ENCODE assay signal across 16 mouse cellular contexts in the genomic region with DNA sequence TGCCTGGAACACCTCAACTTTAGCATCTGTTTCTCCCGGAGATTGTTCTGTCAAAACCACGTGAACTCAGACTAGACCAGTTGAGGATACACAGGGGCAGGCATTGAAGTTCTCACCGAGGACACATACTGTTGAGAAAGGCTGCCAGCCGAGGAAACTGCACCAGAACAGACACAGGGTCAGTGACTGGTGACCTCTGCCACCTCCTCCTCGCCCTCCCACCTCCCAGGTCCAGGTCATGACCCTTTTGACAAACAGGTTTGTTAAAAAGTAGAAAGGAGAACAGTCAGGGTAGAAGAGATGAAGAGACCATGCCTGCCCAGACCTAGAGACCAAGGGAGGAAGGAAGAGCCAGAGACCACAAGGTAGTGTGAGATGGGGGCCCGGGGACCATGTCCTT.
"Had no signal": no experiment of that assay in that cellular context is flagged by ENCODE, and none has a peak within 500 bp of the region (broad histone marks: within the 10 kb centered on the region; RNA-seq: fewer than 3 reads in every experiment).

No protein-coding gene starts in this region.

- DNase-seq: kidney, adult 18-20 months; kidney, adult 9 months; kidney, postnatal 14 days; kidney, postnatal 4 days; layer of hippocampus, adult 9-11 months; lung, adult 2 months; lung, postnatal 14 days; lung, postnatal 4 days; thymus, adult 18-20 months; thymus, postnatal 36 days had no signal

- H3K9ac ChIP-seq: midbrain, embryonic 12.5 days had no signal

- H3K4me3 ChIP-seq: layer of hippocampus, adult 2 months; midbrain, embryonic 12.5 days; myocyte had no signal

- H3K36me3 ChIP-seq: midbrain, embryonic 12.5 days had no signal

- ATAC-seq: inflammation-experienced regulatory T-cells, adult 6 months; intestine, embryonic 16.5 days; midbrain, embryonic 16.5 days had no signal

- H3K27ac ChIP-seq: layer of hippocampus, adult 2 months; midbrain, embryonic 12.5 days had no signal

- H3K4me1 ChIP-seq: midbrain, embryonic 12.5 days had no signal

- H3K9me3 ChIP-seq: midbrain, embryonic 12.5 days had no signal

- H3K4me2 ChIP-seq: midbrain, embryonic 12.5 days had no signal
